Comparison of ENCODE assay signal across 23 mouse cellular contexts in the genomic region with DNA sequence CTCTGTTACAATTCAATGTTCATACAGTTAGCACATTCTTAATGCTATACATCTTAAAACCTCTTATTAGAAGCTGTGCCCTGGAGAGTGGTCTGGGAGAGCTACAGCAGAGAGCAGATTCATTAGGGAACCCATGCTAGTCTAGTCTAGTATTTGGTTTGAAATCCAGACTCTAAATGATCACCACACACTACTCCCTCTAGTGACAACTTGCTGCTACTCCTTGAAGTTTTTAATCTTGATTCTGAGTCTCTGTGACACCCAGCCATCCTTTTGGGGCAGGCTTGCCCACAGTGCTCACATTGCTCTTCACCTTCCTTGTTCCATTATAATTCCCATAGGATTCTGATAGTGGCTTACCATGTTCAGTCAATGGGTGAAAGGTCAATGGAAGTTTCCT.
DNase-seq lines count a peak whose midpoint lies in the region; ATAC-seq and TF ChIP-seq lines count a peak whose summit lies in the region.
"Had no signal": no experiment of that assay in that cellular context is flagged by ENCODE, and none has a peak within 500 bp of the region (broad histone marks: within the 10 kb centered on the region; RNA-seq: fewer than 3 reads in every experiment).

No protein-coding gene starts in this region.

- H3K4me1 ChIP-seq in kidney, postnatal 0 days (replicated peaks; ENCODE audit: insufficient read depth, low read length): no peaks in the 10 kb centered on the region; the same call in 1 of the 2 replicates
- H3K4me1 ChIP-seq in kidney, adult 2 months (ENCODE audit: control insufficient read depth, insufficient read depth, low read length): 0 out of 2 replicates have a peak, but pooled peaks cover 2% of the 10 kb centered on the region
- H3K4me1 ChIP-seq in CH12.LX (ENCODE audit: control insufficient read depth in 1 of 2, insufficient read depth in 2 of 2): no peaks in the 10 kb centered on the region
- H3K4me1 ChIP-seq: forebrain, embryonic 15.5 days; heart, embryonic 15.5 days; hindbrain, embryonic 15.5 days; intestine, embryonic 15.5 days; midbrain, embryonic 12.5 days had no signal

- TF ChIP-seq RAD21 in CH12.LX (IDR thresholded peaks at IDR 0.05; ENCODE audit: low read depth, low read length): peak; percentile 35

- no peaks in the 10 kb centered on the region for H3K9me3 ChIP-seq in kidney, postnatal 0 days (replicated peaks; ENCODE audit: low read length)
- no peaks in the 10 kb centered on the region for H3K9me3 ChIP-seq in CH12.LX (replicated peaks; ENCODE audit: low read length)
- H3K9me3 ChIP-seq: forebrain, embryonic 15.5 days; heart, embryonic 15.5 days; hindbrain, embryonic 15.5 days; intestine, embryonic 15.5 days; kidney, embryonic 15.5 days; midbrain, embryonic 12.5 days had no signal

- DNase-seq in kidney, postnatal 0 days (ENCODE audit: low spot score): peak; percentile 22
- no peak for DNase-seq in kidney, adult 2 months
- DNase-seq in CH12.LX (ENCODE audit: extremely low read depth) (peak; percentile 23), R1 (ENCODE audit: low read depth, low spot score) (peak; percentile 13)
- no peak for DNase-seq in ovary, adult 18-20 months (ENCODE audit: low spot score)
- no peak for DNase-seq in spleen, adult 12 weeks (ENCODE audit: low spot score)
- DNase-seq: adrenal gland, postnatal 10 days; cerebellum, adult 2 months; cerebellum, postnatal 25 days; gastrocnemius, postnatal 10 days; heart, postnatal 36 days; kidney, postnatal 4 days; right cerebral cortex, postnatal 14 days; spleen, adult 18-20 months; thymus, postnatal 14 days had no signal

- no peak overlapping the region for H3K4me3 ChIP-seq in kidney, postnatal 0 days (replicated peaks; ENCODE audit: low read depth, low read length)
- no peak overlapping the region for H3K4me3 ChIP-seq in kidney, adult 2 months (ENCODE audit: insufficient read depth, low read depth, low read length)
- H3K4me3 ChIP-seq in CH12.LX (replicated peaks in 1 of 3; ENCODE audit: low read depth in 2 of 3, low read length in 2 of 3, poor library complexity in 1 of 3): no peak overlapping the region
- H3K4me3 ChIP-seq: forebrain, embryonic 15.5 days; heart, embryonic 15.5 days; hindbrain, embryonic 15.5 days; intestine, embryonic 15.5 days; kidney, embryonic 15.5 days; midbrain, embryonic 12.5 days had no signal

- H3K36me3 ChIP-seq in kidney, postnatal 0 days (ENCODE audit: insufficient read depth, low read length): no peaks in the 10 kb centered on the region
- no peaks in the 10 kb centered on the region for H3K36me3 ChIP-seq in kidney, adult 2 months (ENCODE audit: control insufficient read depth, insufficient read depth, low read length)
- H3K36me3 ChIP-seq in CH12.LX (replicated peaks in 1 of 2; ENCODE audit: control insufficient read depth in 1 of 2, insufficient read depth in 1 of 2, low read length in 1 of 2): no peaks in the 10 kb centered on the region
- H3K36me3 ChIP-seq: forebrain, embryonic 15.5 days; heart, embryonic 15.5 days; hindbrain, embryonic 15.5 days; intestine, embryonic 15.5 days; kidney, embryonic 15.5 days; midbrain, embryonic 12.5 days had no signal

- TF ChIP-seq POLR2A in kidney, adult 2 months (IDR thresholded peaks at IDR 0.05; ENCODE audit: low read depth, low read length): no peak
- TF ChIP-seq POLR2A in CH12.LX (IDR thresholded peaks at IDR 0.05; ENCODE audit: low read depth, low read length): no peak

- no peaks in the 10 kb centered on the region for H3K27me3 ChIP-seq in kidney, postnatal 0 days (ENCODE audit: insufficient read depth, low read length)
- H3K27me3 ChIP-seq in kidney, adult 2 months (replicated peaks; ENCODE audit: control insufficient read depth, insufficient read depth, low read length): no peaks in the 10 kb centered on the region
- H3K27me3 ChIP-seq in CH12.LX (replicated peaks): no peaks in the 10 kb centered on the region
- H3K27me3 ChIP-seq: forebrain, embryonic 15.5 days; heart, embryonic 15.5 days; hindbrain, embryonic 15.5 days; intestine, embryonic 15.5 days; kidney, embryonic 15.5 days; midbrain, embryonic 12.5 days had no signal

- no peak for ATAC-seq in kidney, postnatal 0 days (replicated peaks; ENCODE audit: low FRiP score, low read depth)
- ATAC-seq in megakaryocyte-erythroid progenitor cell, adult 5-6 weeks (replicated peaks; ENCODE audit: low FRiP score, low TSS enrichment, poor library complexity, severe bottlenecking): peak; percentile 85
- ATAC-seq: forebrain, embryonic 15.5 days; intestine, embryonic 15.5 days; lung, postnatal 0 days had no signal

- TF ChIP-seq EP300 in CH12.LX (IDR thresholded peaks at IDR 0.05; ENCODE audit: low read length): no peak

- TF ChIP-seq CTCF in kidney, postnatal 0 days (IDR thresholded peaks at IDR 0.05; ENCODE audit: low read depth): peak; percentile 30; the same call in 1 of the 2 replicates
- TF ChIP-seq CTCF in kidney, adult 2 months (conservative IDR thresholded peaks at IDR 0.05; ENCODE audit: insufficient read depth, insufficient read length, low read depth, low read length): no peak
- TF ChIP-seq CTCF in CH12.LX (conservative IDR thresholded peaks at IDR 0.05 in 1 of 2, IDR thresholded peaks at IDR 0.05 in 1 of 2; ENCODE audit: low read depth in 2 of 2, low read length in 2 of 2): peak; percentile 32 to 63; a peak in 3 of 4 replicates

- H3K79me2 ChIP-seq in CH12.LX (replicated peaks; ENCODE audit: control insufficient read depth, extremely low read depth, insufficient read depth, poor library complexity, severe bottlenecking): no peaks in the 10 kb centered on the region

- no peak overlapping the region for H3K4me2 ChIP-seq in kidney, postnatal 0 days (ENCODE audit: low read length)
- no peak overlapping the region for H3K4me2 ChIP-seq in CH12.LX (ENCODE audit: insufficient read depth, low read depth, poor library complexity, severe bottlenecking)
- H3K4me2 ChIP-seq: forebrain, embryonic 15.5 days; heart, embryonic 15.5 days; hindbrain, embryonic 15.5 days; intestine, embryonic 15.5 days; kidney, embryonic 15.5 days; midbrain, embryonic 12.5 days had no signal

- dilution Hi-C loops in CH12.LX (cut with MboI; ENCODE audit: extremely low pct_ligation_motif_present, extremely low pct_unique_long_range_greater_than_20kb, low sequenced_read_pairs): no loop called here

- in situ Hi-C loops in CH12.LX (cut with MboI; ENCODE audit: low pct_ligation_motif_present, low pct_unique_long_range_greater_than_20kb, low sequenced_read_pairs): no loop called here

- no peak overlapping the region for H3K27ac ChIP-seq in kidney, postnatal 0 days
- H3K27ac ChIP-seq in kidney, adult 2 months (ENCODE audit: insufficient read depth, low read depth, low read length): no peak overlapping the region
- no peak overlapping the region for H3K27ac ChIP-seq in CH12.LX (ENCODE audit: insufficient read depth, low read depth)
- H3K27ac ChIP-seq: forebrain, embryonic 15.5 days; heart, embryonic 15.5 days; hindbrain, embryonic 15.5 days; intestine, embryonic 15.5 days; kidney, embryonic 15.5 days; midbrain, embryonic 12.5 days had no signal

- H3K9ac ChIP-seq in kidney, postnatal 0 days (ENCODE audit: low read depth, low read length): no peak overlapping the region
- no peak overlapping the region for H3K9ac ChIP-seq in CH12.LX (ENCODE audit: insufficient read depth, low read depth)
- H3K9ac ChIP-seq: forebrain, embryonic 15.5 days; heart, embryonic 15.5 days; hindbrain, embryonic 15.5 days; intestine, embryonic 15.5 days; kidney, embryonic 15.5 days; midbrain, embryonic 12.5 days had no signal

TF ChIP-seq in CH12.LX, 34 proteins besides CTCF, POLR2A, EP300 and RAD21:
- TF ChIP-seq BHLHE40 (IDR thresholded peaks at IDR 0.05; ENCODE audit: low read depth, low read length): no peak
- peak; percentile 52 for TF ChIP-seq SMC3 (IDR thresholded peaks at IDR 0.05; ENCODE audit: low read depth, low read length)

Comparison
In these comparisons a context has a peak if more than half of its experiments do, and no peak if none do; other contexts are left out.
1. DNase-seq: peak in kidney, postnatal 0 days (single experiment), CH12.LX (single experiment) and R1 (single experiment); none in kidney, adult 2 months (single experiment), ovary, adult 18-20 months (single experiment) and spleen, adult 12 weeks (single experiment).